Mouse (Mus musculus) ovary, postnatal 14 days (tissue): Measurements from ENCODE around the gene Tulp3.

Source experiments
- DNase-seq: peaks from one replicate; pipeline ENCODE4 v3.0.0; 2022; ENCODE audit warnings: low spot score

Tulp3 gene

DNA sequence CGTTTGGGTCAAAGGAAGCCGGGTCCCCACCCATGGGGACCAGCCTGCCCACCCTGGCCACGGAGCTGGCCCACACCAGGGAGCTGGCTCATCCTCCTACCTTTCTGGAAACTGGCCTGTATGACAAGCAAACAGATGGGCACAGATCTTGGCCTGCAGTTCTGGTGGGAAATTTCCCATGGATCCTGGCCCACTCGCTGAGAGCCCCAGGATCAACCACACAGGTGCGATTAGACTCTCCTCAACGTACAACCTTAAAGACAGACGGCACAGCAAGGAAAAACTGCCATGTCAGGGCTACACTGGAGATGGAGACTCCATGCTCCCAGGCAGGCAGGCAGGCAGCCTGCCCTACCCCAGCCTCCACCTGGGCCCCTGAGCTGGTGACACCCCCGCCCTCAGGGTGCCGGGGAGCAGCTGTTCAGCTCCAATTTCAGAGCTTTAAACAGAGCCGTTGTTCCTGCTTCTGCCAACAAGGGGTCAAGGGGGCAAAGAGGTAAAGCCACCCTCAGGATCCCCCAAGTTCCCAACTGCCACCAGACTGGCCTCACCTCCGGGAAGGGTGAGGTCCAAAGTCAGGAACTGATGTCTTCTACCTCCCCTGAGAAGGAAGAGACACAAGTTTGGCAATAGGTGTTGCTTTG, 58.8 kb downstream of the Tulp3 start:
- DNase-seq: no peak

DNA sequence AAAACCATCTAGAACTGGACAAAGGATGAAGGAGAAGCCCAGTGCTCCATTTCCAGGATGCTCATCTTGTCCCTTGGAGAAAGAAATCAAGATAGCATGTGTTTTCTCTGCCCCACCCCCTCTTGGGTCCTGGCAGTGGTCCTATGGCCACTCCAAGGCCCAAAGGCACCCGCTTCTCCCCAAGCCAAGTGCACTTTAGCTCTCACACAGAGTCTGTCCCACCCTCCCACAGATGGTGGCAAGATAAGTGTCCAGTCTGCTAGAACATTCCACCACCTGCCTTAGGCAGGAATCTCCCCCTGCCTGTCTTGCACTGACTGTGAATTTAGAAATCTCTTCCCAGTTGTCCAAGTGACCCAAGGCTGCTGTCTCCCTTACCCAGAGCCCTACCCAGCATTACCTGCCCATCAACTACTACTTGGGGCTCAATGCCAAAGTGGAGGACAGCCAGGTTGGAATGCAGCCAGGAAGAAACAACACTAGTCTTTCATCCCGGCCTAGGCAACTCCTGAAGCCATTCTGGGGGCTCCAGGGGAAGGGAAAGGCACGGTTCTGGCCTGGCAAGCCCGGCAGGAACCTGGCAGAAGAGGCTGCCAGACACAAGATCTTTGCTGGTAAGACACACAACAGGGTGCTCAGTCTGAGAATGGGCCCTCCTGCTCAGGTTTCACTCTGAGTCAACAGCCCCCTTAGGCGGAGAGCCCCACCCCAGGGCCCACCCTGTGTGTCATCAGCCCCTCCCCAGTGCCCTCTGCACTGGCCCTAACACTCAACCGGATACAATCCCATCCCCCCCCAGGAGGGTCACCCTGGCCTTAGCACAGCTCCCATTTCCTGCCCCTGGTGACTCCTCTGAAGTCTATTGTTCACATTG, 59.5 kb downstream of the Tulp3 start:
- peak; percentile 63 for DNase-seq

DNA sequence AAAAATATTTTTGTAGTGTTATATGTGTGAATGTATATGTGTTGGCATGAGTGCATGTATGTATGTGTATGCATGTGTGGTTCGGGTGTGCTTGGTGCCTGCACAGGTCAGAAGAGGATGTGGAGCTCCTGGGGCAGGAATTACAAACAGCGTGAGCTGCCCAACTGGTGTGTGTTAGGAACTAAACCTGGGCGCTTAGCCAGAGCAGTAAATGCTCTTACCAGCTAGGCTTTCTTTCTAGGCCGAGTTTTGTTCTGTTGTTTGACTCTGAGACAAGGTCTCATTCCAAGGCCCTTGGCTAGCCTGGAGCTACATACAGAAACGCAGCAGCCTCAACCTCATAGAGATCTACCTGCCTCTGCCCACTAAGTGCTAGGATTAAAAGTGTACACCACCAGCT, 64.4 kb downstream of the Tulp3 start:
- no peak for DNase-seq

DNA sequence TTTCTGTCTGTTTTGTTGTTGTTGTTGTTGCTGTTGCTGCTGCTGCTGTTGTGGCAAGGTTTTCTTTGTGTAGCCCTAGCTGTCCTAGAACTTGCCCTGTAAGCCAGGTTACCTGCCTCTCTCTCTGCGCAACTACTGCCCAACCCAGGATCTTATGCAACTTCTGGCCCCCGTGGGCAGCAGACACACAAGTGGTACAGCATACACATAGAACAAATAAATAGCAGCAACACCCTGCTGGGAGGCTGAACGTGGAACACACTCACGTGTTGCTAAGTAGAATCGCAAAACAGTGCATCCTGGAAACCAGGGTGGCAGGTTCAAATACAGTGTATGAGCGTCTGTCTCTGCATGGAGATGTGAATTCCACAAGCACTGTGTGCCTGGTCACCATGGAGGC, 67.0 kb downstream of the Tulp3 start:
- no peak for DNase-seq

DNA sequence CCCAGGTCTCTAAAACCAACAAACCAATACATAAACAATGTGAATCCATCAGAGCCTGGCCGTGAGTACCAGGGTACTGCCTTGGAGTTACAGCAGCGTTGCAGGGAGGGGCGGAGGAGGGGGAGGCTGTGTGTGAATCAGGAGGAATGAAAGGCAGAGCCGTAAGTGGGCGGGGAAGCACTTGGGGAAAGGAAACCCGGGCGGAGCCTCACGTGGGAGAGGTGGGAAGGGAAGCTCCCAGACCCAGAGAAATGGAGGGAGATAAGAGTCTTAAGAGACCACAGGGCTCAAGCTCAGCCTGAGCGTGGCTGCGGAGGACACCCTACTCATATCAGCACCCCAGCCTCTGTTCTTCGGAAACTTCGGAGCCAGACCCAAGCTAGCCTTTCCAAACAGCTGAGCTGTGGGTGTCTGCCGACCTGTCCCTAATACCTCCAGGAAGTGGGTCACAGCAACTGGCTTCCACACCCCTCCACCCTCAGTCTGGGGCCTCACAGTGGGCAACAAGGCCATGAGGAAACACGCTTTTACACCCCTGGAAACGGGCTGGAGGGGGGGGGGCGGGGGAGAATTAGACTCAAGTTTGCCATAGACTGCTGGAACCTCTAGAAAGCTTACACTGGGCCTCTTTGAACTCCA, 69.7 kb downstream of the Tulp3 start:
- DNase-seq: peak; percentile 54

DNA sequence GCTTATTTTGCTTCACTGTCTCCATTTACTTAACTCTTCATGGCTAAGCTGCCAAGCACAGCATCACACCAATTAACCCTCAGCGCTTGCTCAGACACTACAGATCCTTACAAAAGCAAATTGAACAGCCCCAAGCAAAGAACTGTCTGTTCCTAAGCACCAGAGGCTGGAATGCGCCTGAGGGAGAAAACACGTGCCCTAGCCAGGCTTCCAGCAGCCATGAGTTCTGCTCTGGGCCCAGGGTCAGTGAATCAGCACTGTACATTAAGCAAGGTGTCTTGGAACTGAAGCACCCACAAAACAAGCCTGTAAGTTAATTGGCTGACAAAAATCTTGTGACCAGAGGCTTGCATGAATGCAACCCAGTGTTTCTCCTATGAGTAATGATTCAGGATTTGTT, 73.5 kb downstream of the Tulp3 start:
- no peak for DNase-seq

DNA sequence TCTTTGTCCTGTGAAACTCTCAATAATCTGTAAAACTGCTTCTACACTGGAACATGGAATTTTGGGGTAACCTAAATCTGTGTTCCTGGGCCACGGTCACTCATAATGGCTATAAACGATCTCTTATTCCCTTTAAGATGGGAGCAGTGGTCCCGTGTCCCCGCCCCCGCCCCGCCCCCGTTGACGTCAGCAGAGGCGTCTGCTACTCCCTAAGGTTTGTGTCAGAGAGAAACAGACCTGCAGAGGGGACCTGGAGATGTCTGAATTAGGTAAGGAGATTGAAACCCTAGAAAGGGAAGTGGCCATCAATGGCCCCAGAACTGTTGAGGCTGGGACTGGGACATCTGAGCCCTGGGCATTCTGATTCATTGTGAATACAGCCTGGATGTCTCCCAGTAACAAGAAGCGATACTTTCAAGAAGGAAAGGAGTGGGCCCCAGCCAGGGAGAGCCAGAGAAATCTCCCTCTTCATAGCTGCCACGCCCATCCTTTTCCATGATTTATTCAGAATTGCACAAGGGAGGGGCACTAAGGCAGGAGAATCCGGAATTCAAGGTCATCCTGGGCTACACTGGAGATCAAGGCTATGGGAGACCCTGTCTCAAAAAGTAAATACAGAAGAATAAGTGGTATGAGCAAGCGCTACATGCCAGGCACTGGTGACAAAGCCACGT, 75.0 kb downstream of the Tulp3 start:
- no peak for DNase-seq

DNA sequence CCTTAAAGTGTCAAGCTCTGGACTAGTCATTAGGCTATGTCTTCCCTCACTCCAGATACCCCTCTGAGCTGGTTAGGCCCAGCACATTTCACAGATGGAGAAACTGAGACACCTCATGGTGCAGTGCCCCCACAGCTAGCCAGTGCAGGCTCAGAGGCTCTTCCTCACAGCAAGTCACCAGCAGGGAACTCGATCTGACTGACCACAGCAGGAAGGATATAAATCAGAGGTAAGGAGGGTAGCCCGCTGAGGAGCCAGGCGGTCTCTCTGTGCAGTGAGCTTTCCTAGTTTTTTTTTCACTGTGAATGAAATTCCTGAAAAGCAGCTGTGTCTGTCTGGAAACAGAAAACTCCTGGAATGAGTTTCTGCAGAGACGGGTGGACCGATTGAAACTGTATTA, 76.0 kb downstream of the Tulp3 start:
- no peak for DNase-seq

DNA sequence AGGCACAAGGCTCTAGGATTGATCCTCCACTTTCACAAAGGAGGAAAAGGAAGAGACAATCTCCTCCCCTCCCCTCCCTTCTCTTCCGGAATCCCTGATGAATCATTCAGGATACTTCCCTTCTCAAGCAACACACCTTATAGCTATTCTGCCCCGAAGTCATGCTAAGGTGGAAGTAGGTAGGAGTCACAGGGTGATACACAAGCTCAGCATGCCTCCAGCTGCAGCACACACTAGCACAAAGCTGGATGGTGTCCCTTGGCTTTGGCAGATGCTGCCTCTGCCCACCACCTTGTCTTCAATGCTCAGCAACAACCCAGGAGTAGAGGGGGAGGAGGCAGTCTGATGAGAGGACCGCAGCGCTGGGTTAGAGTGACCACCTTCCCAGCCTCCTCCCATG, 76.6 kb downstream of the Tulp3 start:
- DNase-seq: no peak

DNA sequence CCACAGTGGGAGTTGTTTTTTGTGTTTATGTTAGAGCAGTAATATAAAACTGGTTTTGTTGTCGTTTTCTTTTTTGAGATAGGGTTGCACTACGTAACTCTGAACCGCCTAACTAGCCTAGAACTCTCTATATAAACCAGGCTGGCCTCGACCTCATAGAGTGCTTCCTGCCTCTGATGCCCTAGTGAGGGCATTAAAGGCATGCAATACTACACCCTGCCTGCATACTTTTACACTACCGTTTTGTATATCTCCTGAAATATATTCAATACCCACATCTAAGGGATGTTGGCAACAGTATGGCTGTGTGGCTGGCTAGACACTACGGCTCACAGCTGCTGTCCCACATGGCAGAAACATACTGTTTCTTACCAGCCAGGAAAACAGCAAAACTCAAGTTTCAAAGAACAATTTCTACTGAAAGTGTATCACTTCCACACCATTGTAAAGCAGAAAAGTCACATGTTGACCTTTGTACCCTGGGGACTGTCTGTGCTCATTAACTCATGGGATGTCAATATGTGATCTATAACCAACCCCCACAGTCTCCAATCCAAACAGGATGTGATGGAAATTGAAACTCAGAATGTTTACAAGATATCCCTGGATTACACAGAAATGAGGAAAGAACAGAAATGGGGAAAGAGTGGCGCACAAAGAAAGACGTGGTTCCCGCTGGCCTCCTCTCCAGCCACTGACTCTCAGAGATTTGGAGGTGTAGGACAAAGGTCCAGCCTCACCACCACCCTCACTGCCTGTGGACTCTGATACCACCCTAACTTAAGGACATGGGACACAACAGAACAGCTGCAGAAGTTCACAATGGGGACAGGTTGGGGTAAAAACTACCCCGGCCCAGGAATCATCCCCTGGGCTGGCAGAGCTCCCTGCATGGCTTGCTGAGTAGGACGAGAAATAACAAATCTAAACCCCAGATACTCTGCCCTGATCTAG, 78.2 kb downstream of the Tulp3 start:
- DNase-seq: no peak

DNA sequence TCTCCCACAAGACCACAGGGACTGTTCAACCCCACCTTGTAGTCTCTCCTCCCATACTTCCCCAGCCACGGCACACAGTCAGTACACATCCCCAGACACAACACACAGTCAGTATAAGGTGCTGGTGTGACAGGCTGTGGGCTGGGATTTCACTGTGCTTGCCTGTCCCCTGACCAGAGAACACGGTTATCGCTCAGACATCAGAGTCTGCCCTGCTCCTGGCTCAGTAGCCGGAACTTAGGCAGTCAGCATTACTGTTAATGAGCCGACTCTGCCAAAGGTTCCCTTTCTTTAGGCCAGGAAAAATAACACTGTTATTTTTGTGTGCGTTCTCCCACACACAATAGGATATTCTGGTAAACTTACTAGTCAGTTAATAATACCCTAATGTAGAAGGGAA, 79.3 kb downstream of the Tulp3 start:
- no peak for DNase-seq

DNA sequence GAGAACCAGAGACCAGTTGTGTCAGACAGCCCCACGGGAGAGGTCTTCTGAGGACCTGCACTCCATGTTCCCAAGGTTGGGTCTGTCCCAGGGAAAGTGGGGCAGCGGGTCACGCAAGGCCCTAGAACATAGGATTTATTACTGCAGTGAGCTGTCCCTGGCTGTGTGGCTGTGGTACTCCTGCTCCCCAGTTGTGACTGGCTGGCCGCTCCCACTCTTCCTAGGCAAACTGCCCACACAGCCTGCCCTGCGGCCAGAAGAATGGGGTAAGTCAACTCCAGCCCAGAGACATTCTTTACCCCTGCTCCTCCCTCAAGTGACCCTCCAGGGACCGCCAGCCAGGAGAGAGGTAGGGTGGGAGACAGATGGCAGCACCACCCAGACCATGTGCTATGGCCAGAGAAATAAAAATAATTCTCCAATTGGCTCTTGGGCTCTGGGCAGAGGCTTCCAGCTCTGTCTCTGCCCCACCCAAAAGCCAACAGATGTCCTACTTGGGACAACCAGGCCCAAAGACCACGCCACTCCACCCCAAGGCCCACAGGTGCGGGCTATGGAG, 80.1 kb downstream of the Tulp3 start:
- DNase-seq: peak; percentile 47

DNA sequence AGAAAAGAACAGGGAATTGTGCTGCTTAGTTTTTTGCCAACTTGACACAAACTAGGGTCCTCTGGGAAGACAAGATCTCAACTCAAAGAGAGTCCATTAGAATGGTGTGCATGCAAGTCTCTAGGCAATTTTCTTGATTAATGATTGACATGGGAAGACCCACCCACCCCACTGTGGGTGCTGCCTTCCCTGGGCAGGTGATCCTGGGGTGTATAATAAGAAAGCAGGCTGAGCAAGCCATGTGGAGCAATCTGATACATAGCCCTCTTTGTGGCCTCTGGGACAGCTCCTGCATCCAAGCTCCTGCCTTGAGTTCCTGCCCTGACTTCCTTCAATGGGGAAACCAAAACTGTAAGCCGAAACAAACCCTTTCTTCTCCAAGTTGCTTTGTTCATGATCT, 82.1 kb downstream of the Tulp3 start:
- no peak for DNase-seq

DNA sequence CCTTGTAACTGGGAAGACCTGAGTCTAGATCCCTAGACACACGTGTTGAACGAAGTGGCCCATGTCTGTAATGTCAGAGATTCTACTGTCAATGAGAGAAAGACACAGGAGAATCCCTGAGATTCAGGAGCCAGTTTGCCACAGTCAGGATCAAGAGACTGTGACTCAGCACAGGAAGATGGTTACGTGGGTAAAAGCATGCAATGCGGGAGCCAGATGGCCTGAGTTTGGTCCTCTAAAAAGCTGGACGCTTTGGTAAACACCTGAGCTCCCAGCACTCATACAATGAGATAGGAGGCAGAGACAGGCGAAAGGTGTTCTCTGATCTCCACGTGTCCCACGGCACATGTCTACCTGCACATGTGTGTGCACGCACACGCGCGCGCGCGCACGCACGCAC, 82.9 kb downstream of the Tulp3 start:
- DNase-seq: no peak
